Mouse (Mus musculus) neural tube, embryonic 14.5 days (tissue): ENCODE results near the gene Tprn. TPM values are rescaled to one million over a fixed set of nuclear protein-coding genes. Genes with fewer than 3 reads are reported as not detected.

Experiments
- polyA plus RNA-seq: library from polyadenylated mRNA; unstranded; fragments of >200 nt; fragmentation: Nextera tagmentation; extraction: Ambion mirVana; gene quantifications from 2 replicates; pipeline ENCODE4 v1.2.1, GENCODE M21; 2014

Tprn gene
- polyA plus RNA-seq, 1 experiment from 2014 or later = 11.5 TPM

Other genes with a start within 250 kb of the Tprn start
- 137 and 143 TPM in 2 replicates for gene Nsmf, start 208.3 kb upstream of the Tprn start, polyA plus RNA-seq
- gene Entpd8, start 182.3 kb upstream of the Tprn start, polyA plus RNA-seq = 0.27 TPM in 1 of 2 replicates, not detected in the other
- 0.17 TPM in 1 of 2 replicates, not detected in the other for gene Noxa1, start 167.5 kb upstream of the Tprn start, polyA plus RNA-seq
- 10.7 and 15.1 TPM in 2 replicates for gene Nrarp, start 81.9 kb upstream of the Tprn start, polyA plus RNA-seq
- gene Tor4a, start 65.7 kb upstream of the Tprn start, polyA plus RNA-seq = 0.88 and 1.4 TPM in 2 replicates
- 74.7 and 86.2 TPM in 2 replicates for gene Nelfb, start 51.1 kb upstream of the Tprn start, polyA plus RNA-seq
- gene Stpg3, start 48.0 kb upstream of the Tprn start, polyA plus RNA-seq = not detected in 2 replicates
- 0.91 TPM in 1 of 2 replicates, not detected in the other for gene Fam166a, start 43.9 kb upstream of the Tprn start, polyA plus RNA-seq
- 361 and 387 TPM in 2 replicates for gene Tubb4b, start 37.9 kb upstream of the Tprn start, polyA plus RNA-seq
- not detected in 2 replicates for gene Slc34a3, start 28.3 kb upstream of the Tprn start, polyA plus RNA-seq
- not detected in 2 replicates for gene Rnf224, start 25.8 kb upstream of the Tprn start, polyA plus RNA-seq
- 147 and 191 TPM in 2 replicates for gene Rnf208, start 20.4 kb upstream of the Tprn start, polyA plus RNA-seq
- gene Cysrt1, start 20.2 kb upstream of the Tprn start, polyA plus RNA-seq = 0.33 and 0.45 TPM in 2 replicates
- 5.0 and 7.1 TPM in 2 replicates for gene AL732309.1, start 15.8 kb upstream of the Tprn start, polyA plus RNA-seq
- 11.0 and 11.2 TPM in 2 replicates for gene Tmem203, start 7.2 kb upstream of the Tprn start, polyA plus RNA-seq
- 177 and 182 TPM in 2 replicates for gene Ssna1, start 9.8 kb downstream of the Tprn start, polyA plus RNA-seq
- 110 and 116 TPM in 2 replicates for gene Anapc2, start 9.9 kb downstream of the Tprn start, polyA plus RNA-seq
- gene Tmem210, start 25.5 kb downstream of the Tprn start, polyA plus RNA-seq = not detected in 2 replicates
- gene Lrrc26, start 27.3 kb downstream of the Tprn start, polyA plus RNA-seq = 0.45 TPM in 1 of 2 replicates, not detected in the other
- 60.8 and 89.4 TPM in 2 replicates for gene Grin1, start 56.6 kb downstream of the Tprn start, polyA plus RNA-seq
- 59.9 and 85.5 TPM in 2 replicates for gene Man1b1, start 69.7 kb downstream of the Tprn start, polyA plus RNA-seq
- 23.9 and 27.1 TPM in 2 replicates for gene Dpp7, start 93.7 kb downstream of the Tprn start, polyA plus RNA-seq
- 4.6 and 5.2 TPM in 2 replicates for gene Uap1l1, start 103.1 kb downstream of the Tprn start, polyA plus RNA-seq
- 6.9 and 7.8 TPM in 2 replicates for gene Sapcd2, start 109.7 kb downstream of the Tprn start, polyA plus RNA-seq
- gene Entpd2, start 133.3 kb downstream of the Tprn start, polyA plus RNA-seq = 1.6 and 10.6 TPM in 2 replicates
- 397 and 496 TPM in 2 replicates for gene Npdc1, start 136.7 kb downstream of the Tprn start, polyA plus RNA-seq
- 0.17 and 0.23 TPM in 2 replicates for gene Fut7, start 160.6 kb downstream of the Tprn start, polyA plus RNA-seq
- 16.2 and 17.0 TPM in 2 replicates for gene Abca2, start 166.1 kb downstream of the Tprn start, polyA plus RNA-seq
- gene Clic3, start 194.2 kb downstream of the Tprn start, polyA plus RNA-seq = 1.5 and 2.4 TPM in 2 replicates
- 94.5 and 124 TPM in 2 replicates for gene Paxx, start 198.5 kb downstream of the Tprn start, polyA plus RNA-seq
- gene Ptgds, start 207.4 kb downstream of the Tprn start, polyA plus RNA-seq = 5.6 and 87.6 TPM in 2 replicates
- not detected in 2 replicates for gene Lcn12, start 231.3 kb downstream of the Tprn start, polyA plus RNA-seq
- gene Fbxw5, start 238.1 kb downstream of the Tprn start, polyA plus RNA-seq = 124 and 137 TPM in 2 replicates
- gene C8g, start 239.1 kb downstream of the Tprn start, polyA plus RNA-seq = 5.6 and 6.8 TPM in 2 replicates